Mouse (Mus musculus): Measurements from ENCODE around the gene Dhrs4. TPM values are rescaled to one million over a fixed set of nuclear protein-coding genes. Genes with fewer than 3 reads are reported as not detected.

The Dhrs4 gene
- polyA plus RNA-seq, 1 experiment from 2014 or later = 121 TPM

GRCm38 (mm10) chr14:55466481-55466880, 12.1 kb upstream of the Dhrs4 start:
- H3K27me3 ChIP-seq (replicated peaks) = no peaks in the 10 kb centered on the region
- WGBS = 67% methylated on average over 4 of the region's 4 CpGs
- H3K4me1 ChIP-seq = peaks cover 7% of the 10 kb centered on the region; the same call in 1 of the 2 replicates
- H3K4me3 ChIP-seq (replicated peaks) = no peak overlapping the region
- H3K4me2 ChIP-seq = no peak overlapping the region
- H3K27ac ChIP-seq = no peak overlapping the region
- H3K9ac ChIP-seq = no peak overlapping the region
- no peaks in the 10 kb centered on the region for H3K9me3 ChIP-seq
- no peaks in the 10 kb centered on the region for H3K36me3 ChIP-seq
- no peak for ATAC-seq (ENCODE audit: insufficient read depth, low FRiP score, low read depth)

- H3K9me3 ChIP-seq = no peaks in the 10 kb centered on the region
- no peak for ATAC-seq (ENCODE audit: insufficient read depth, low FRiP score, low read depth)
- WGBS = 72% methylated on average over 7 of the region's 7 CpGs
- H3K9ac ChIP-seq = no peak overlapping the region
- H3K36me3 ChIP-seq = no peaks in the 10 kb centered on the region
- H3K4me1 ChIP-seq = peaks cover 7% of the 10 kb centered on the region; the same call in 1 of the 2 replicates
- no peaks in the 10 kb centered on the region for H3K27me3 ChIP-seq (replicated peaks)
- H3K27ac ChIP-seq = no peak overlapping the region
- no peak overlapping the region for H3K4me2 ChIP-seq
- no peak overlapping the region for H3K4me3 ChIP-seq (replicated peaks)
Measured at GRCm38 (mm10) chr14:55467108-55467507, 11.4 kb upstream of the Dhrs4 start.

DNA sequence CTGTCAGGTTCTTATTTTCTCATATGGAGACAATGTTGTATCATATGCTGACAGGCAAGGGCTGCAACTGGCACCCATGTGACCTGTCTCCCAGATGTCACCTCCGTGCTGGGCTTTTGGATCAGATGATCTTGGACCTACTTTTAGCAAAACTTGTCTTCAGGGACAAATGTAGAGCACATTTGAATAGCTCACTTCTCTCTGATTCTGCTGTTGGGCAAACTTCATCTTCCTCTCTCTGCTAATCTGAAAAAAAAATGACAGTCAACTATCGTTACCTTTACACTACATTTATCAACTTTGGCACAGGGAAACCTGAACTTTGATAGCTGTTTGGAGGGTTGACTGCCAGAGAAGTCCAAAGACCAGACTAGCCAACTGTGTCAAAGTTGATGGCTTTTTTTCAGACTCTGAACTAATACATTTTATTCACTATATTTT, 10.2 kb upstream of the Dhrs4 start:
- Histone ChIP-seq H3K27ac (no peak overlapping the region), H3K36me3 (no peaks in the 10 kb centered on the region), H3K27me3 (replicated peaks) (no peaks in the 10 kb centered on the region), H3K4me1 (peaks cover 7% of the 10 kb centered on the region; the same call in 1 of the 2 replicates), H3K4me3 (replicated peaks) (no peak overlapping the region), H3K4me2 (no peak overlapping the region), H3K9ac (no peak overlapping the region), H3K9me3 (no peaks in the 10 kb centered on the region)
- ATAC-seq (ENCODE audit: insufficient read depth, low FRiP score, low read depth) = no peak
- WGBS = 73% methylated on average over 2 of the region's 2 CpGs

DNA sequence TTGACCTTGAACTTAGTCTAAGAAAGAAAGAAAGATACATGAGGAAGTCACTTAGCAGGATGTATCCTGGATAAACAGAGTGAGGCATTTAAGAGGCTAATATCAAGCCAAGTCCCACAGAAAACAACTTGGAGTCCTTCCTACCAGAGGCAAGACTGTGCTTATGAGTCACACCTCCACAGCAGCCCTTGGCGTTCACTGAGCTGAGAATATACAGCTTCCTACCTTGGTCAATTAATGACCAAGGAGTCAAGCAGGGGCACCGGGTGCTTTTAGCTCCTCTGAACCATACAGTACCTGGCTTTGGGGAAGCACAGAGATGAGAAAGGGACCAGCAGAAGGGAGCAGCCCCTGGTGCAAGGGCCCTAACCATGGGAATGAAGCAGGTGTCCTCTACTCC, 9.5 kb upstream of the Dhrs4 start:
- H3K27me3 ChIP-seq (replicated peaks) = no peaks in the 10 kb centered on the region
- H3K4me1 ChIP-seq = peaks cover 7% of the 10 kb centered on the region; the same call in 1 of the 2 replicates
- no peak overlapping the region for H3K27ac ChIP-seq
- no peak overlapping the region for H3K4me2 ChIP-seq
- WGBS = 72% methylated on average over 2 of the region's 2 CpGs
- no peaks in the 10 kb centered on the region for H3K36me3 ChIP-seq
- H3K9me3 ChIP-seq = no peaks in the 10 kb centered on the region
- no peak overlapping the region for H3K4me3 ChIP-seq (replicated peaks)
- ATAC-seq (ENCODE audit: insufficient read depth, low FRiP score, low read depth) = peak; percentile 56; the same call in 1 of the 2 replicates
- no peak overlapping the region for H3K9ac ChIP-seq

DNA sequence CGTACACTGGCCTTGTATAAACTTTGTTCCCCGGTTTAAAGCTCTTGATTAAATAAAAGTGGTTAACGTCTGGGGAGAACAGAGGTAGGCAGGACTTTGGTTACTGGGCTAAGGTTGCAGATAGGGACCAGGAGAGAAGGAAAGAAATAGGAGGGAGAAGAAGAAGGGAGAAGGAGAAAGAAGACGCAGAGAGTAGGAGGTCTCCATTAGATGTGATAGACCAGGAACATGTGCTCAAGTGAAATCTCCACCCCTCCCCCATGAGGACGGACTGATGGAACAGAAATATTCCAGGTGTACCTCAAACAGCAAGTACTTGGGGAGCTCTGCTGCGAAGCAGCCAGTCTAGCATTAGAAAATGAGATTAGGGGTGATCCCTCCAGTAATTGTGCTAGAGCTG, 8.7 kb upstream of the Dhrs4 start:
- Histone ChIP-seq H3K9me3 (no peaks in the 10 kb centered on the region), H3K36me3 (no peaks in the 10 kb centered on the region), H3K4me1 (peaks cover 7% of the 10 kb centered on the region; the same call in 1 of the 2 replicates), H3K4me2 (no peak overlapping the region), H3K27me3 (replicated peaks) (no peaks in the 10 kb centered on the region), H3K9ac (no peak overlapping the region), H3K4me3 (replicated peaks) (no peak overlapping the region), H3K27ac (no peak overlapping the region)
- no peak for ATAC-seq (ENCODE audit: insufficient read depth, low FRiP score, low read depth)
- WGBS = 60% methylated on average over 6 of the region's 6 CpGs

GRCm38 (mm10) chr14:55470806-55471205, 7.8 kb upstream of the Dhrs4 start:
- Histone ChIP-seq H3K9ac (no peak overlapping the region), H3K4me2 (peak overlapping the region; percentile 37), H3K27ac (no peak overlapping the region), H3K4me3 (replicated peaks) (no peak overlapping the region), H3K36me3 (no peaks in the 10 kb centered on the region), H3K4me1 (peaks cover 7% of the 10 kb centered on the region; the same call in 1 of the 2 replicates), H3K9me3 (no peaks in the 10 kb centered on the region), H3K27me3 (replicated peaks) (no peaks in the 10 kb centered on the region)
- ATAC-seq (ENCODE audit: insufficient read depth, low FRiP score, low read depth) = no peak
- 4% methylated on average over 10 of the region's 10 CpGs for WGBS

DNA sequence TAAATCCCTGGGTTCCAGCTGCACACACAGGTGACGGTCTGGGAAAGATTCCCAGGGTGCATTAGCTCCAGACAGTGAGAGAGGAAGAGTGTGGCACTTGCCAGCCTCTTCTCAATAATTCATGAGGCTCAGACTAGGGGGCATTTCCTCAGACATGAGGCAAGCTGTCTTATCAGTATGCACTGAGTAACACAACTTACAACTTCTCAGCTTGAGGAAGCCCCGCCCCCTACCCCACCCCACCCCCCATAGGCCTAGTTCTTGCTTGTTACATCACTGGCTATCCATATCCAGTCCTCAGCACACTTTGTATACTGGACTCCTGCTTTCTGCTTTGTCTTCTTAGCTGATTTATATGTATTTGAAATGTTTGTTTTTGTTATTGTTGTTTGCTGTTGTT, 2.9 kb upstream of the Dhrs4 start:
- Histone ChIP-seq H3K9ac (no peak overlapping the region), H3K27ac (no peak overlapping the region), H3K36me3 (no peaks in the 10 kb centered on the region), H3K9me3 (no peaks in the 10 kb centered on the region), H3K4me1 (peaks cover 3% of the 10 kb centered on the region; the same call in 1 of the 2 replicates), H3K4me3 (replicated peaks) (no peak overlapping the region), H3K4me2 (no peak overlapping the region), H3K27me3 (replicated peaks) (no peaks in the 10 kb centered on the region)
- ATAC-seq (ENCODE audit: insufficient read depth, low FRiP score, low read depth) = no peak
- WGBS = 53% methylated on average over 2 of the region's 2 CpGs

DNA sequence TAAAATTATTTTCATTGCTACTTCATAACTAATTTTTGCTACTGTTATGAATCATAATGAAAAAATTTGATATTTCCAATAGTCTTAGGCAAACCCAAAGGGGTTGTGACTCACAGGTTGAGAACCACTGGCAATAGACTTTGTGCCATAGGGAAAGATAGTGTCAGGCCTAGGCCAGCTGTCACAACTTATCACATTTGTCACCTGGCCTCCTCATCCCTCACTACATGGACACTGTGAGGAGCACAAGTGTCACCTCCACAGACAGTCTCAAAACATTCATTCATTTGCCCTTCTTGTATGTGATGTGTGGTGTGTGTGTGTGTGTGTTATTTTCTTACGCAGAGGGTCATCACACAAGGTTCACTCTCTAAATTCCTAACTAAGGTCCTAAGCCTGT, 1.1 kb upstream of the Dhrs4 start:
- H3K27ac ChIP-seq = no peak overlapping the region
- H3K4me2 ChIP-seq = no peak overlapping the region
- ATAC-seq (ENCODE audit: insufficient read depth, low FRiP score, low read depth) = no peak
- WGBS = 98% methylated on average over 1 of the region's 1 CpGs
- H3K4me1 ChIP-seq = no peaks in the 10 kb centered on the region; the same call in 1 of the 2 replicates
- H3K9me3 ChIP-seq = no peaks in the 10 kb centered on the region
- no peak overlapping the region for H3K4me3 ChIP-seq (replicated peaks)
- no peaks in the 10 kb centered on the region for H3K27me3 ChIP-seq (replicated peaks)
- H3K36me3 ChIP-seq = no peaks in the 10 kb centered on the region
- H3K9ac ChIP-seq = no peak overlapping the region

GRCm38 (mm10) chr14:55477829-55478228, 729 bp upstream of the Dhrs4 start:
- Histone ChIP-seq H3K9me3 (no peaks in the 10 kb centered on the region), H3K36me3 (no peaks in the 10 kb centered on the region), H3K4me2 (peak overlapping the region; percentile 69), H3K4me1 (no peaks in the 10 kb centered on the region; the same call in 1 of the 2 replicates), H3K4me3 (replicated peaks) (no peak overlapping the region), H3K27me3 (replicated peaks) (no peaks in the 10 kb centered on the region), H3K27ac (no peak overlapping the region), H3K9ac (no peak overlapping the region)
- ATAC-seq (ENCODE audit: insufficient read depth, low FRiP score, low read depth) = no peak
- 83% methylated on average over 5 of the region's 5 CpGs for WGBS

- H3K36me3 ChIP-seq = 0 out of 2 replicates have a peak, but pooled peaks cover 9% of the 10 kb centered on the region
- no peak overlapping the region for H3K27ac ChIP-seq
- H3K4me3 ChIP-seq (replicated peaks) = peak overlapping the region; percentile 70
- peak overlapping the region; percentile 69 for H3K4me2 ChIP-seq
- no peak overlapping the region for H3K9ac ChIP-seq
- H3K9me3 ChIP-seq = no peaks in the 10 kb centered on the region
- WGBS = 88% methylated on average over 10 of the region's 10 CpGs
- ATAC-seq (ENCODE audit: insufficient read depth, low FRiP score, low read depth) = no peak
- H3K4me1 ChIP-seq = no peaks in the 10 kb centered on the region; the same call in 1 of the 2 replicates
- no peaks in the 10 kb centered on the region for H3K27me3 ChIP-seq (replicated peaks)
Measured at GRCm38 (mm10) chr14:55479629-55480028, 1.1 kb downstream of the Dhrs4 start.

DNA sequence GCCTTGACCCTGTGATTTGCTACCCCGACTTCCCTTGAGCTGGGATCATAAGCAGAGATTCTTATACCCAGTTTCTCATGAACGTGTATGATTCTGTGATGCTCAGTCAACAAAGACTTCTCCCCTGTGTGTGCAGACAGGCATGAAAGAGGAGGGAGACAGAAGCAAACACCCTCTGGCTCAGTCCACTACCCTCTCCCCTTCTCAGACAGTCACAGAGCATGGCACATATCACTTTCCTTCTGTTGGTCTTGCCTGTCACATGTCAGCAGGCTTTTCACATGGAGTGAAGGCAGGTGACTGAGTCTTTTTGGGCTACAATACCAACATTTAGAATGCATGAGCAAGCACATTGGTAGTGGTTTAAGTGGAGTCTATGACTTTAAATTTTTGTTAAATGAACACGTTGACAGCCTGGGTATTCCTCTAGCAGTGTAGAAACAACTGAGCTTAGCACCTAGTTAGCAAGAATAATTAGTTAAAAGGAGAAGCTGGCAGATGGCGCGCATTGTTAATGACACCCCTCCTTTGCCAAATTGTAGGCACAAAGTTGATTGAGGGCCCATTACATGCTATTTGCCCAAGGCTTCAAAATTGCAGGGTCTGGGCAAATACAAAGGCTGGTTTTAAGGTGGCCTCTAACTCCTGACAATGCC, 6.0 kb downstream of the Dhrs4 start:
- Histone ChIP-seq H3K4me1 (no peaks in the 10 kb centered on the region), H3K27me3 (replicated peaks) (no peaks in the 10 kb centered on the region), H3K4me3 (replicated peaks) (no peak overlapping the region), H3K27ac (no peak overlapping the region), H3K9ac (no peak overlapping the region), H3K4me2 (no peak overlapping the region), H3K36me3 (0 out of 2 replicates have a peak, but pooled peaks cover 16% of the 10 kb centered on the region), H3K9me3 (no peaks in the 10 kb centered on the region)
- ATAC-seq (ENCODE audit: insufficient read depth, low FRiP score, low read depth) = no peak
- 75% methylated on average over 5 of the region's 5 CpGs for WGBS

GRCm38 (mm10) chr14:55486836-55487235, 8.3 kb downstream of the Dhrs4 start:
- Histone ChIP-seq H3K27ac (no peak overlapping the region), H3K4me3 (replicated peaks) (no peak overlapping the region), H3K9me3 (no peaks in the 10 kb centered on the region), H3K36me3 (0 out of 2 replicates have a peak, but pooled peaks cover 16% of the 10 kb centered on the region), H3K27me3 (replicated peaks) (no peaks in the 10 kb centered on the region), H3K4me1 (peaks cover 6% of the 10 kb centered on the region), H3K9ac (no peak overlapping the region), H3K4me2 (no peak overlapping the region)
- WGBS = 82% methylated on average over 8 of the region's 8 CpGs
- no peak for ATAC-seq (ENCODE audit: insufficient read depth, low FRiP score, low read depth)

Measured in stomach, embryonic 15.5 days (tissue).